Mouse (Mus musculus): ENCODE results near the gene Vsx1. TPM values are rescaled to one million over a fixed set of nuclear protein-coding genes. Genes with fewer than 3 reads are reported as not detected.

Gene Vsx1
- total RNA-seq, 2 experiments from 2014 or later: not detected

GRCm38 (mm10) chr2:150668956-150669355 is 20.2 kb downstream of the Vsx1 start:
- no peak for ATAC-seq (replicated peaks; ENCODE audit: low FRiP score, low TSS enrichment, poor library complexity, severe bottlenecking)

- ATAC-seq (replicated peaks; ENCODE audit: low FRiP score, low TSS enrichment, poor library complexity, severe bottlenecking): peak; percentile 66
Observed at GRCm38 (mm10) chr2:150667820-150668766, 21.1 kb downstream of the Vsx1 start, which contains the start of gene Acss1. TSS of gene Acss1 (minus strand) at chr2:150668500.

GRCm38 (mm10) chr2:150667065-150667819 is 21.9 kb downstream of the Vsx1 start:
- ATAC-seq (replicated peaks; ENCODE audit: low FRiP score, low TSS enrichment, poor library complexity, severe bottlenecking): peak; percentile 46

- ATAC-seq (replicated peaks; ENCODE audit: low FRiP score, low TSS enrichment, poor library complexity, severe bottlenecking): no peak
Observed at GRCm38 (mm10) chr2:150666723-150667064, 22.5 kb downstream of the Vsx1 start.

DNA sequence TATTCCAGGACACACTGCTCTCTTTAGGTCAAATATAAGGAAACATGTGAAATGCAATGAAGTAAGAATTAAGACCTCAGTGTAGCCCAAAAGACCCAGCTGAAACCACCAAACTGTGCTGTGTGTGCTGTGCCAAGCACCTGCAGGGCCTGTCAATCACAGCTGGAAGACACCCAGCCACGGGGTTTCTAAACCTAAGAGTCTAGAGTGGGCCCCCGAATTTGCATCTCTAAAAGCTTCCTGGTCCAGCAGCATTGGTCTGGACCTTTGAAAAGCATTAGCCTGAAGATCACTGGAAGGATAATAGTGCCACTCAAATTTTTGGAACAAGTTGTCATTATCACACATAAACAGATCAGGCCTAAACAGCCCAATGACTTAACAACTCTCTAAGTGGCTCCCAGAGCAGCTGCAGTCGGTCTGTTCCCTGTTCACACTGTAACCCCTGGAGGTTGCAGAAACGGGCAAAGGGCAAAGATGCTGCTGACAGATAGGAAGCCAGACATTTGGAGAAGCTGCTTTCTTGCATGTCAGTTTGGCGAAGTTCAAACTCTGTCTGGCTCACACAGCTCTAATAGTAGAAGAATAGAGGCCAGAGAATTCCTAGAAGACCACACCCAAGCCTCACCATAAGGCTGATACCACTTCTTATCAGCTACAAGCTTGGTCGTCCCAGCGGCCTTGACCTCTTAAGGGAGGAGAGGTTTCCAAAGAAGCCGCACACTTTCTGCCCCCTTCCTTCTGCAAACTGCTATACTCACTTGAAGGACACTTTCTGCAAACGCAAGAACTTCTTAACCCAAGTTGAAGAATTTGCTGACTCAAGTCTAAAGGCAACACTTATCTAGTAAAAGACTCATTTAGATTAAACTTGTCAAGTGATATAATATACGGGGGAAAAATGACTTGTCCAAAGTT is 23.4 kb downstream of the Vsx1 start:
- peak; percentile 52 for ATAC-seq (replicated peaks; ENCODE audit: low FRiP score, low TSS enrichment, poor library complexity, severe bottlenecking)

DNA sequence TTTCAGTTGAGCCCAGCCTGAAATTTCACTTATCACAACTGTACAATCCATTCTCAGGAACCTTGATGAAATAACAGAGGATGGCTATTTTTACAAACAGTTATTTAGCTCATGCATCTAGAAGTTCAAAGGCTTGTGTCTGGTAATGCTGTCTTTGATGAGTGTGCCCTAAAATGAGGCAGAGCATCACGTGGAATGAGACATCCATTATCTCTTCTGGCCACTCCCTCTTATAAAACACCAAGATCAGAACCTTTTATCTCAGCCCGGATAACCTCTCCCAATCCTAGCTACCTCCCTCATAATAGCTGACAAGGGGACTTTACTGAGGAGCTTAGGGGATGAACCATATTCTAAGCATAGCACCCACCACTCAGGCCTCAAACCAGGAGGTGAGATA is 24.2 kb downstream of the Vsx1 start:
- no peak for ATAC-seq (replicated peaks; ENCODE audit: low FRiP score, low TSS enrichment, poor library complexity, severe bottlenecking)

GRCm38 (mm10) chr2:150664152-150664920 is 24.8 kb downstream of the Vsx1 start:
- ATAC-seq (replicated peaks; ENCODE audit: low FRiP score, low TSS enrichment, poor library complexity, severe bottlenecking): no peak

- ATAC-seq (replicated peaks; ENCODE audit: low FRiP score, low TSS enrichment, poor library complexity, severe bottlenecking): no peak
Observed at GRCm38 (mm10) chr2:150663255-150663654, 25.9 kb downstream of the Vsx1 start.

- no peak for ATAC-seq (replicated peaks; ENCODE audit: low FRiP score, low TSS enrichment, poor library complexity, severe bottlenecking)
Observed at GRCm38 (mm10) chr2:150662007-150662406, 27.2 kb downstream of the Vsx1 start.

GRCm38 (mm10) chr2:150660668-150661451 is 28.3 kb downstream of the Vsx1 start:
- ATAC-seq (replicated peaks; ENCODE audit: low FRiP score, low TSS enrichment, poor library complexity, severe bottlenecking): no peak

- ATAC-seq (replicated peaks; ENCODE audit: low FRiP score, low TSS enrichment, poor library complexity, severe bottlenecking): no peak
Observed at GRCm38 (mm10) chr2:150660049-150660448, 29.1 kb downstream of the Vsx1 start.

DNA sequence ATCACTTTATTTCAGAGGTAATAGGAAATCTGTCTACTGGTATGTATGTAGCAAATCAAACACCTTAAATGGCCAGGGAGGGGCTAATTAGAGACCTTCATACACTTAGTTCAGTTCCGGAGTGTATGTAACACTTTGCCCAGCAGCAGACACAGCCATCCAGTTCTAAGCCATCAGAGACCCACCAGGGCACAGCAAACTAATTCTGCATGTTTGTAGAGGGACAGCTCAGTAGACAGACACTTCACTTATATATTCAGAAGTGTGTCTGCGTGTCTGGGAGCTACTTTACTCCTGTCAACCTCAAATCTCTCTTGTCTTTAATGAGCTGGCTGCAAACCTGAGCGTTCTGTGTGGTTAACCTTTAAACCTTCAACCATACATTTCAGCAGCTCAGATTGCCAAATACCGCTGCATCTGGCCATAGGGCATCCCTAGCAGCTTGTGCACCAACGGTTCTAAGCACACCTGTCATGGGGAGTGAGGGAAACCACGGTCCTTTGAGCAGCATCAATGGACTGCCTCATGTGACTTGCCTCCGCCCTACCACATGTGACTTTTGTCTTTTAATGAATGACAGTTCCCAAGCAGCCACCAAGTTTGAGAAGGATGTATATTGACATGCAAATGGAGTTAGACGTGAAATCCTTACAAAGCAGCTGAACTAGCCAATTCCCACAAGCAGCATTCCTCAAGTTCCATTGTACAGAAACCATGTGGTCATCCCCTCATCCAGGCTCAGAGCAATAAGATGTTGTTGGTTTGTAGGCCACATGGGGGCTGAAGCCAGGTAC is 32.0 kb downstream of the Vsx1 start:
- no peak for ATAC-seq (replicated peaks; ENCODE audit: low FRiP score, low TSS enrichment, poor library complexity, severe bottlenecking)

DNA sequence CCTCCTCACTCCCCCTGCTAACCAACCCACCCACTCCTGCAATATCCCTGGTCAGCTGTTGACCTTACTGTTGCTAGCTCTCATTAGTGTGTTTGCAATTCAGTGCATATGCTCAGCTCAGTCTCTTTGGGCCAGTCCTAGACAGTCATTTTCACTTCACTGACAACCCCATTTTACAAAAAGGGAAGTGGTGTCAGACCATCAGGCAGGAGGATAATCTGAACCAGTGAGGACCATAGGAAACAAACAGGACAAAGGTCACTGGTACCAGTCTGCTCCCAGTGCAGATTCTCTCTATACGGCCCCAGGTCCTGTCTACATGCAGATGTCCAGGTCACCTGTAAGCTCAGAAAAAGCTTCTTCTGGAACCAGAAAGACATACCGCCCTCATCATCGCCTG is 33.0 kb downstream of the Vsx1 start:
- ATAC-seq (replicated peaks; ENCODE audit: low FRiP score, low TSS enrichment, poor library complexity, severe bottlenecking): no peak

DNA sequence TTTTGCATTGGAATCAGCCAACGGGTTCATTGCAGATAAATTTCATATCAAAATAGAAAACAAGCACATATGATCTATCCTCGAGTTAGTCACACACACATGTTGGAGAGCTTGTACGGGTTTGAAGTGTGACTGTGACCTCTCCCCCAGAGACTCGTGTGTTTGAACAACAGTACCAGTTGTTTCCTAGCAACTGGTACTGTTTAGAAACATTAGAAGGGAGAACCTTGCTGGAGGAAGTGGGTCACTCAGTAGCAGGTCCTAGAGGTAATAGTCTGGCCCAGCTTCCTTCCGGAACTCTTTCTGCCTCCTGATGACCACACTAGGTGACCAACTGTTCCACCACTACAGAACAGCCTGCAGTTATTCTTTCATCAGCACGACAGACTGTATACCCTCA is 33.9 kb downstream of the Vsx1 start:
- ATAC-seq (replicated peaks; ENCODE audit: low FRiP score, low TSS enrichment, poor library complexity, severe bottlenecking): peak; percentile 51; the same call in 1 of the 2 replicates

- ATAC-seq (replicated peaks; ENCODE audit: low FRiP score, low TSS enrichment, poor library complexity, severe bottlenecking): no peak
Observed at GRCm38 (mm10) chr2:150654814-150655213, 34.3 kb downstream of the Vsx1 start.

DNA sequence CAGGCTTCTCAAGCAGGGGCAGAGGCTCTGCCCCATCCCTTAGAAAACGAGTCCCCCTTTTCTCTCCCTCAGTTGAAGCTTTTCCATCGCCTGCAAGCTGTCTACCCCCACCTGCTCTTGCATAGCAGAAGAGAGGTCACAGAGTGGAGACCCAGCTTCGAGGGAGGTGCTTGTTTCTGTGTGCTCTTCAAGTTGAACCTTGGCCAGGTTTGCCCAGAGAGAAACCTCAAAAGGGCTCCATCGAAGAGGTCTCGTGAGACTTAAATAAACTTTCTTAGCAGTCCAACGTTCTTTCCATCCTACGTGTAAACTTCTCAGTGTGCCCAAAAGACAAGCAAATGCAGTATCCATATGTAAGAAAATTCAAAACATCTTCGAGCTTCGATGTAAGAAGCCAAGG is 37.8 kb downstream of the Vsx1 start:
- ATAC-seq (replicated peaks; ENCODE audit: low FRiP score, low TSS enrichment, poor library complexity, severe bottlenecking): no peak

GRCm38 (mm10) chr2:150650511-150651074 is 38.6 kb downstream of the Vsx1 start:
- ATAC-seq (replicated peaks; ENCODE audit: low FRiP score, low TSS enrichment, poor library complexity, severe bottlenecking): no peak

Measured in megakaryocyte-erythroid progenitor cell, adult 5-6 weeks (primary cell).